Mouse (Mus musculus): Measurements from ENCODE around the gene Sat1. TPM values are rescaled to one million over a fixed set of nuclear protein-coding genes. Genes with fewer than 3 reads are reported as not detected.
A peak's percentile ranks its signal among the peaks of the same experiment; 100 is the strongest.

Sat1 gene
- 79.4 and 80.4 TPM in 2 replicates for polyA plus RNA-seq (2015; fragmentation: Nextera tagmentation; extraction: Ambion mirVana)

DNA sequence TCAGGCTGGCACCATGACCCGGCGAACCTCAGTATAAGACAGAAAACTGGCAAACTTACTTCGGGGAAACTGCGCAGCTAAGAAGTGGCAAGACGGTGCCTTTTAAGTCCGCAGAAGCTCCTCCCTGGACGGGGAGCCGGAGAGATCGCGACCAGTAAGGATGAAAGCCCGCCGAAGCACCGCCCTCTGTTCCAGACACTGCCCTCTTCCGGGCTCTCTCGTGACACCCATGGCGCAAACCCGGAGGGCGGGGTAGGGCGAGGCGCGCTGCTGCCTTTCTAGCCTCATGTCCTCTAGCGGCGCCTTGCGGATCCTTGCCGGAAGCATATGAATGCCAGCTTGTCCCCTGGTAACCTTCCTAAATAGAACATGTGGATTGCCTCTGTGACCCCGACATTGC, at the start of gene Sat1:
TSS of gene Sat1 (minus strand) at position 179 of the 400 bp plus-strand sequence.
- H3K4me2 ChIP-seq (ENCODE audit: low read length) = peak within 1 kb of the TSS; percentile 45
- H3K9me3 ChIP-seq (replicated peaks; ENCODE audit: control insufficient read depth, low read length, poor library complexity, severe bottlenecking) = no peaks in the 10 kb centered on the region
- H3K4me3 ChIP-seq (ENCODE audit: low read depth, low read length) = peak within 1 kb of the TSS; percentile 42
- WGBS = 13% methylated on average over 26 of the region's 26 CpGs
- H3K27ac ChIP-seq (ENCODE audit: low read length) = no peak within 1 kb of the TSS
- ATAC-seq = peak; percentile 99
- peak within 1 kb of the TSS; percentile 52 for H3K9ac ChIP-seq (ENCODE audit: low read depth, low read length)
- no peaks in the 10 kb centered on the region for H3K36me3 ChIP-seq (ENCODE audit: control insufficient read depth, insufficient read depth, low read length)
- H3K4me1 ChIP-seq (ENCODE audit: control insufficient read depth, insufficient read depth, low read length) = no peaks in the 10 kb centered on the region
- H3K27me3 ChIP-seq (ENCODE audit: control insufficient read depth, insufficient read depth, low read depth, low read length) = no peaks in the 10 kb centered on the region

DNA sequence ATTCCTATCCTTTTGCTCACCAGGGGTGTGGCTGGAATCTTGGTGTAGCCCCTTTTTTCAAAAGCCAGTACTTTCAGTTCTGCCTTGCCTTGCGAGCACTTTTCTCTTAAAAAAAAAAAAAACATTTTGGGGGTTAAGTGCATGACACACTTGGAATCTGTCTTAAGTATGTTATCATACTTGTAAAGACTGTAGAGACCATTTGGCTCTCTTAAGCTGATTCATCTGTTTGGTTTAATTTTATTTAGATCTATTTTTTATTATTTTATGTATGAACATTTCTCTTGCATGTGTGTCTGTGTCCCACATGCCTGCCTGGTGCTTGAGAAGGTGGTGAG, 46.6 kb upstream of the Sat1 start:
- Histone ChIP-seq H3K4me3 (ENCODE audit: low read depth, low read length) (peak overlapping the region; percentile 57), H3K4me1 (ENCODE audit: control insufficient read depth, insufficient read depth, low read length) (no peaks in the 10 kb centered on the region), H3K9me3 (replicated peaks; ENCODE audit: control insufficient read depth, low read length, poor library complexity, severe bottlenecking) (no peaks in the 10 kb centered on the region), H3K9ac (ENCODE audit: low read depth, low read length) (peak overlapping the region; percentile 74), H3K4me2 (ENCODE audit: low read length) (peak overlapping the region; percentile 55), H3K27ac (ENCODE audit: low read length) (peak overlapping the region; percentile 64), H3K27me3 (ENCODE audit: control insufficient read depth, insufficient read depth, low read depth, low read length) (no peaks in the 10 kb centered on the region), H3K36me3 (ENCODE audit: control insufficient read depth, insufficient read depth, low read length) (no peaks in the 10 kb centered on the region)
- no peak for ATAC-seq
- 48% methylated on average over 1 of the region's 1 CpGs for WGBS

DNA sequence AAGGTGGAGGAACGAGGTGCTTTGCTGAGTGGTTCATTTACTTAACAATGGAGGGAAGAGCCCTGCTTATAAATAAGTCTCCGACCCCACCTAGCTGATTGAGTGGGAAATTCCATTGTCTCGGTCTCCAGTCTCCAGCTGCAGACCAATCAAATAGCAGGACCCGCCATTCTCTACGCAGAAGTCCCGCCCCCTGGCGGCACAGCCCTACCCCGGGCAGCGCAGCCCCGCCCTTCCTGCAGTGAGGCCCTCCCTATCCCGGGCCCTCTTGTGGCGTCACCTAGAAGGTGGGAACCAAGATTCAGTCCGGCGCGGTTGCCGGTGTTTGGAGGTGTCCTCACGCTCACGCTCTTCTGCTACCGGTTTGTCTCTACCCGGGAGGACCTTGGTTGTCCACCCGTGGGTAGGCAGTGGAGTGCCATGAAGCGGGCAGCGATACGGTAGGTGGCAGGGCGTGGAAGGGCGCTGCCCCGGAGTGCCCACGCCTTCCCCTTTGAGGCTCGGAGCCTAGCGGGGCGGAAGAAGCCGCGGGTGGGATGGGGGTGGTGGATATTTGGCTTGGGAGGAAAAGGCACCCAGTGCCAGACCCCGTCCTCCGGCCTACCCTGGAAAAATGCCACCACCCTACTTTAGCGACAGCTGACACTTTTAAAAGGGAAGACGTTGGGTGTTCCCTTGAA, 46.1 kb upstream of the Sat1 start, which contains the start of gene Acot9:
TSS of gene Acot9 (plus strand) at position 209 of the 680 bp plus-strand sequence.
- Histone ChIP-seq H3K4me2 (ENCODE audit: low read length) (peak within 1 kb of the TSS; percentile 55), H3K4me1 (ENCODE audit: control insufficient read depth, insufficient read depth, low read length) (no peaks in the 10 kb centered on the region), H3K9ac (ENCODE audit: low read depth, low read length) (peak within 1 kb of the TSS; percentile 74), H3K27ac (ENCODE audit: low read length) (peak within 1 kb of the TSS; percentile 64), H3K9me3 (replicated peaks; ENCODE audit: control insufficient read depth, low read length, poor library complexity, severe bottlenecking) (no peaks in the 10 kb centered on the region), H3K27me3 (ENCODE audit: control insufficient read depth, insufficient read depth, low read depth, low read length) (no peaks in the 10 kb centered on the region), H3K36me3 (ENCODE audit: control insufficient read depth, insufficient read depth, low read length) (no peaks in the 10 kb centered on the region), H3K4me3 (ENCODE audit: low read depth, low read length) (peak within 1 kb of the TSS; percentile 57)
- WGBS = 25% methylated on average over 36 of the region's 37 CpGs
- ATAC-seq = peak; percentile 100

DNA sequence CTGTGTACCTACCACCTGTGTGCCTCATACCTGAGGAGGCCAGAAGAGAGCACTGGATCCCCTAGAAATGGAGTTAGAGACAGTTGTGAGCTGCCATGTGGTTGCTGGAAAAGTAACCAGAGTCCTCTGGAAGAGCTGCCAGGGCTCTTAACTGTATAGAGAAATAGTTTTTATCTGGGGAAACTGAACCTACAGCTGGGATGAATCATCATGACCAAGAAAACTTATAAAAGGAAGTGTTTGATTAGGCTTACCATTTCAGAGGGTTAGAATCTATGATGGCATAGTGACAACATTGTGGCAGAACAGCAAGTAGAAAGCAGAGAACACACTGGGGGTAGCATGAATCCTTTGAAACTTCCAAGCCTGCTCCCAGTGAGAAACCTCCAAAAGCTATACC, 40.6 kb upstream of the Sat1 start:
- Histone ChIP-seq H3K9me3 (replicated peaks; ENCODE audit: control insufficient read depth, low read length, poor library complexity, severe bottlenecking) (no peaks in the 10 kb centered on the region), H3K4me1 (ENCODE audit: control insufficient read depth, insufficient read depth, low read length) (no peaks in the 10 kb centered on the region), H3K27ac (ENCODE audit: low read length) (no peak overlapping the region), H3K9ac (ENCODE audit: low read depth, low read length) (no peak overlapping the region), H3K4me3 (ENCODE audit: low read depth, low read length) (no peak overlapping the region), H3K36me3 (ENCODE audit: control insufficient read depth, insufficient read depth, low read length) (no peaks in the 10 kb centered on the region), H3K4me2 (ENCODE audit: low read length) (no peak overlapping the region), H3K27me3 (ENCODE audit: control insufficient read depth, insufficient read depth, low read depth, low read length) (no peaks in the 10 kb centered on the region)
- no peak for ATAC-seq

DNA sequence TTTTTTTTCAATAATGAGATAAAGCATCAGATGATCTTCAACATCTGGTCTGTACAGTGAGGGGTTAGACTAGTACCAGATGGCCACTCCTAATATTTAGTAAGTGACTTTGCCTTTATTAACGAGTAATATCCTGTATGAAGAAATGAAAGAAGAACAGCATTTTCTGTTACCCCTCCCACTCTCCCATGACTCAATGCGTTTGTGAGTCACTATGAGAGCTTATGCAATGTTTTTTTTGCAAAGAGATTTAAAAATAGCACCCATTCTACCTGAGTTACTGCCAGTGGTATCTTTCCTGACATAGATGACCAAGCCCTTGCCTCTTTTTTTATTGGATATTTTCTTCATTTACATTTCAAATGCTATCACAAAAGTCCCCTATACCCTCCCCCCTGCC, 2.0 kb upstream of the Sat1 start:
- Histone ChIP-seq H3K9ac (ENCODE audit: low read depth, low read length) (no peak overlapping the region), H3K4me3 (ENCODE audit: low read depth, low read length) (no peak overlapping the region), H3K4me1 (ENCODE audit: control insufficient read depth, insufficient read depth, low read length) (no peaks in the 10 kb centered on the region), H3K27ac (ENCODE audit: low read length) (no peak overlapping the region), H3K4me2 (ENCODE audit: low read length) (no peak overlapping the region), H3K27me3 (ENCODE audit: control insufficient read depth, insufficient read depth, low read depth, low read length) (no peaks in the 10 kb centered on the region), H3K36me3 (ENCODE audit: control insufficient read depth, insufficient read depth, low read length) (no peaks in the 10 kb centered on the region), H3K9me3 (replicated peaks; ENCODE audit: control insufficient read depth, low read length, poor library complexity, severe bottlenecking) (no peaks in the 10 kb centered on the region)
- no peak for ATAC-seq
- WGBS = 71% methylated on average over 2 of the region's 2 CpGs

DNA sequence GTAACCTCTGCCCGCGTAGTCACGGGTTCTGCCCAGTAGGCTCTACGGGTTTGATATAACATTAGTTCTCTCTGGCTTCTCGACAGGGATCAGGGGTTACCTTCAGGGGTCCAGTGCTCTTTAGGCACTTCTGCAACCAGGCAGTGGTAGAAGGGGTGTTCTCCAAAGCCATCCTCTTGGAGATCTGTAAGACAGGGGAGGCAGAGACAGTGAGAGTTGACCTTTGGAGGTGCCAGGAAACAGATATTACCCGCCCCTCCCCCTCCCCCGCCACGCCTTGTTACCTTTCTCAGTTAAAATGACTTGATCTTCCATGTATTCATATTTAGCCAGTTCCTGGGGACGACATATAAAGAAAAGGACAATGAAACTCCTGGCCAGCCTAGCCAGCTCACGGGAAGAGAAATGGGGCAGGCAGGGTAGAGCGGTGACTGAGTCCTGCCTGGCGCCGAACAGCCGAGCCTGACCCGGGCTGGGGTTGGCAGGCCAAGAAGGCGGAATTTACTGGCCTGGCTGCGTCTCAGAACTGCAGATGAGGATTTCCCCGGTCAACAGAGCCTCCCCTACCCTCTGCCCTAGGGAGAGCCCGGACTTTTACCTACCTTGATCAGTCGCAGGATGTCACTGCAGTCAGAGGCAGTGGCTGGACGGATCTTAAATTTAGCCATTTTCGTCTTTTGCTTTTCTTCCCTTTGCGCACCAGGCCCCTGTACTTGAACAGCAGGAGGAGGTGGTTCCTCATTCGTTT, 574 bp downstream of the Sat1 start:
- ATAC-seq = peak; percentile 83
- 27% methylated on average over 23 of the region's 24 CpGs for WGBS
- H3K4me2 ChIP-seq (ENCODE audit: low read length) = peak overlapping the region; percentile 45

DNA sequence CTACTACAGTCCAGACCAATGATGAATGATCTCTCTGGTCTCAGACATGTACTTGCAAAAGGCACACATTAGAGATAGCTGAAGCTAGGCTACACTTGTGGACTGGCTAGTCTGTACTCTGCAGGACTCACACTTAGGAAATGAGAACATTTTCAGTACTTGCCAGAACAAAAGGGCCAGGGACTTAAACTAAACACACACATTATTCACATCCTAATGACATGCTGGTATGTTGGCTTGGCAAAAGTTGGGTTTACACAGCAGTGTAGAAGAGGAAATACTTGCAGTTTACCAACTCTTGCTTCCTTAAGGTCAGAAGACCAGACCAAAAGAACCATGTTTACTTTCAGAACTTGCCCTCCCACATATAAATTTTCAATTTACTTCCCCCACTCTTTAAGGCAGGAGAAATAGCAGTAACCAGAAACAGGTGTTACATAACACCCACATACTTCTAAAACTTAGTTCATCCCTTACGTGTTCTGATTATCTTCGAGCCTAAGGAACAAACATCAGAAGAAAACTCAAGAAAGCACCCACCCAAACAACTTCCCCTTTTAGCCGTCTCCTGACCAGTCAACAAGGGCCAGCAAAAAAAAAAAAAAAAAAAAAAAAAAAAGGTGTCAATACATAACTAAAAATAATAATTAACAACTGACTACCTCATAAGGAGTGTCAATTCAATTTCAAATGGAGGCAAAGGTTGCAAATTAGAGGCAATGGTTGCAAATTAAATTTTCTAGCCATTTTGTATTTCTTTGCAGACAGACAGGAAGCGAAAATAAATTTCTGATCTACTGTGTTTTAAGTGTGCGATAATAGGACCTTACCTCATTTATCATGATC, 1.7 kb downstream of the Sat1 start:
- H3K9ac ChIP-seq (ENCODE audit: low read depth, low read length) = no peak overlapping the region
- no peaks in the 10 kb centered on the region for H3K36me3 ChIP-seq (ENCODE audit: control insufficient read depth, insufficient read depth, low read length)
- H3K4me1 ChIP-seq (ENCODE audit: control insufficient read depth, insufficient read depth, low read length) = no peaks in the 10 kb centered on the region
- ATAC-seq = no peak
- H3K27ac ChIP-seq (ENCODE audit: low read length) = no peak overlapping the region
- 92% methylated on average over 5 of the region's 5 CpGs for WGBS
- no peak overlapping the region for H3K4me2 ChIP-seq (ENCODE audit: low read length)
- no peaks in the 10 kb centered on the region for H3K27me3 ChIP-seq (ENCODE audit: control insufficient read depth, insufficient read depth, low read depth, low read length)
- H3K4me3 ChIP-seq (ENCODE audit: low read depth, low read length) = no peak overlapping the region
- no peaks in the 10 kb centered on the region for H3K9me3 ChIP-seq (replicated peaks; ENCODE audit: control insufficient read depth, low read length, poor library complexity, severe bottlenecking)

More for the DNA sequence above, 574 bp downstream of the Sat1 start:
- peak overlapping the region; percentile 52 for H3K9ac ChIP-seq (ENCODE audit: low read depth, low read length)
- no peak overlapping the region for H3K27ac ChIP-seq (ENCODE audit: low read length)
- no peaks in the 10 kb centered on the region for H3K27me3 ChIP-seq (ENCODE audit: control insufficient read depth, insufficient read depth, low read depth, low read length)
- H3K36me3 ChIP-seq (ENCODE audit: control insufficient read depth, insufficient read depth, low read length) = no peaks in the 10 kb centered on the region
- H3K4me1 ChIP-seq (ENCODE audit: control insufficient read depth, insufficient read depth, low read length) = no peaks in the 10 kb centered on the region
- peak overlapping the region; percentile 42 for H3K4me3 ChIP-seq (ENCODE audit: low read depth, low read length)
- H3K9me3 ChIP-seq (replicated peaks; ENCODE audit: control insufficient read depth, low read length, poor library complexity, severe bottlenecking) = no peaks in the 10 kb centered on the region

DNA sequence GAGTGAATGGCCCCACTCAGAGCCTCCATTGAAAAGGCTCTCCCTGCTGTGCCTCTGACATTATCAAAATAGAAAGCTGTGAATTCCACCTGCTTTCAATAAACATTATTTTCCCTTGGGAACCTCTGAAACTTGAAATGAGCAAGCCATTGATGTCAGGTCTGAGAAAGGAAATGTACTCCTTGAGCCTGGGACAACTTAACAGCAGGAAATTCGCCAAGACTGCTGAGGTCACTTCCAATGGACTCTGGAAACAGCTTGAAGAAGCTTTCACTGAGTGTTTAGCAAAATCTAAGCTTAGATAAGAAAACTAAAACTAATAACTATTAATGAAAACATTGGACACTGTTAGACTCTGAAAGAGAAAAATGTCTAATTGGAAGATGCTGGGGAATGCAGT, 7.6 kb downstream of the Sat1 start:
- Histone ChIP-seq H3K27me3 (ENCODE audit: control insufficient read depth, insufficient read depth, low read depth, low read length) (no peaks in the 10 kb centered on the region), H3K27ac (ENCODE audit: low read length) (no peak overlapping the region), H3K36me3 (ENCODE audit: control insufficient read depth, insufficient read depth, low read length) (no peaks in the 10 kb centered on the region), H3K4me3 (ENCODE audit: low read depth, low read length) (no peak overlapping the region), H3K9me3 (replicated peaks; ENCODE audit: control insufficient read depth, low read length, poor library complexity, severe bottlenecking) (no peaks in the 10 kb centered on the region), H3K4me1 (ENCODE audit: control insufficient read depth, insufficient read depth, low read length) (no peaks in the 10 kb centered on the region), H3K4me2 (ENCODE audit: low read length) (no peak overlapping the region), H3K9ac (ENCODE audit: low read depth, low read length) (no peak overlapping the region)
- WGBS = 12% methylated on average over 1 of the region's 1 CpGs
- no peak for ATAC-seq

Measured in midbrain, embryonic 16.5 days (tissue).